Mouse (Mus musculus): ENCODE results near the gene Cspg4. TPM values are rescaled to one million over a fixed set of nuclear protein-coding genes. Genes with fewer than 3 reads are reported as not detected.

Cspg4 gene
- total and polyA plus RNA-seq, 2 experiments from 2014 or later, result 17.4 to 93.5 TPM

- no peak overlapping the region for H3K9ac ChIP-seq (replicated peaks; ENCODE audit: low read depth, low read length)
- no peaks in the 10 kb centered on the region for H3K36me3 ChIP-seq (replicated peaks; ENCODE audit: control insufficient read depth, insufficient read depth, low read length)
- peaks cover 20% of the 10 kb centered on the region for H3K27me3 ChIP-seq (ENCODE audit: control insufficient read depth, insufficient read depth, low read length)
- WGBS, result 45% methylated on average over 4 of the region's 4 CpGs
- no peak for DNase-seq (ENCODE audit: low spot score)
- H3K4me3 ChIP-seq (ENCODE audit: low read depth, low read length), result no peak overlapping the region
- TF ChIP-seq EP300 (IDR thresholded peaks at IDR 0.05; ENCODE audit: low read depth) (no peak), CTCF (IDR thresholded peaks at IDR 0.05; ENCODE audit: low read depth) (no peak)
- ATAC-seq (ENCODE audit: insufficient read depth, low read depth), result no peak
- no peak overlapping the region for H3K27ac ChIP-seq (ENCODE audit: low read depth)
- no peaks in the 10 kb centered on the region for H3K9me3 ChIP-seq (replicated peaks; ENCODE audit: control insufficient read depth, low read length)
- H3K4me1 ChIP-seq (ENCODE audit: control insufficient read depth, insufficient read depth), result peaks cover 23% of the 10 kb centered on the region
- no peak overlapping the region for H3K4me2 ChIP-seq (ENCODE audit: low read depth, low read length)
Observed at GRCm38 (mm10) chr9:56830162-56830561, 34.7 kb upstream of the Cspg4 start.

GRCm38 (mm10) chr9:56831904-56832303 lies 32.9 kb upstream of the Cspg4 start:
- DNase-seq (ENCODE audit: low spot score) (no peak), ATAC-seq (ENCODE audit: insufficient read depth, low read depth) (no peak)
- H3K4me2 ChIP-seq (ENCODE audit: low read depth, low read length), result no peak overlapping the region
- TF ChIP-seq EP300 (IDR thresholded peaks at IDR 0.05; ENCODE audit: low read depth) (no peak), CTCF (IDR thresholded peaks at IDR 0.05; ENCODE audit: low read depth) (no peak)
- no peak overlapping the region for H3K9ac ChIP-seq (replicated peaks; ENCODE audit: low read depth, low read length)
- H3K27me3 ChIP-seq (ENCODE audit: control insufficient read depth, insufficient read depth, low read length), result peaks cover 11% of the 10 kb centered on the region
- H3K4me1 ChIP-seq (ENCODE audit: control insufficient read depth, insufficient read depth), result peaks cover 30% of the 10 kb centered on the region
- 83% methylated on average over 3 of the region's 3 CpGs for WGBS
- no peak overlapping the region for H3K27ac ChIP-seq (ENCODE audit: low read depth)
- no peak overlapping the region for H3K4me3 ChIP-seq (ENCODE audit: low read depth, low read length)
- H3K36me3 ChIP-seq (replicated peaks; ENCODE audit: control insufficient read depth, insufficient read depth, low read length), result no peaks in the 10 kb centered on the region
- H3K9me3 ChIP-seq (replicated peaks; ENCODE audit: control insufficient read depth, low read length), result no peaks in the 10 kb centered on the region

GRCm38 (mm10) chr9:56832900-56833299 lies 31.9 kb upstream of the Cspg4 start:
- Histone ChIP-seq H3K9ac (replicated peaks; ENCODE audit: low read depth, low read length) (no peak overlapping the region), H3K36me3 (replicated peaks; ENCODE audit: control insufficient read depth, insufficient read depth, low read length) (no peaks in the 10 kb centered on the region), H3K27me3 (ENCODE audit: control insufficient read depth, insufficient read depth, low read length) (peaks cover 10% of the 10 kb centered on the region), H3K4me3 (ENCODE audit: low read depth, low read length) (no peak overlapping the region), H3K4me1 (ENCODE audit: control insufficient read depth, insufficient read depth) (peaks cover 30% of the 10 kb centered on the region), H3K9me3 (replicated peaks; ENCODE audit: control insufficient read depth, low read length) (no peaks in the 10 kb centered on the region), H3K27ac (ENCODE audit: low read depth) (no peak overlapping the region), H3K4me2 (ENCODE audit: low read depth, low read length) (no peak overlapping the region)
- DNase-seq (ENCODE audit: low spot score) (no peak), ATAC-seq (ENCODE audit: insufficient read depth, low read depth) (0 out of 2 replicates have a peak, but pooled peaks have one; percentile 27)
- TF ChIP-seq CTCF (IDR thresholded peaks at IDR 0.05; ENCODE audit: low read depth) (no peak), EP300 (IDR thresholded peaks at IDR 0.05; ENCODE audit: low read depth) (no peak)
- WGBS, result 6% methylated on average over 6 of the region's 6 CpGs

- Histone ChIP-seq H3K4me1 (ENCODE audit: control insufficient read depth, insufficient read depth) (peaks cover 33% of the 10 kb centered on the region), H3K27me3 (ENCODE audit: control insufficient read depth, insufficient read depth, low read length) (no peaks in the 10 kb centered on the region), H3K9ac (replicated peaks; ENCODE audit: low read depth, low read length) (no peak overlapping the region), H3K4me2 (ENCODE audit: low read depth, low read length) (no peak overlapping the region), H3K27ac (ENCODE audit: low read depth) (peak overlapping the region; percentile 33; the same call in 1 of the 2 replicates), H3K36me3 (replicated peaks; ENCODE audit: control insufficient read depth, insufficient read depth, low read length) (no peaks in the 10 kb centered on the region), H3K4me3 (ENCODE audit: low read depth, low read length) (no peak overlapping the region), H3K9me3 (replicated peaks; ENCODE audit: control insufficient read depth, low read length) (no peaks in the 10 kb centered on the region)
- WGBS, result 24% methylated on average over 5 of the region's 5 CpGs
- ATAC-seq (ENCODE audit: insufficient read depth, low read depth), result peak; percentile 40
- TF ChIP-seq EP300 (IDR thresholded peaks at IDR 0.05; ENCODE audit: low read depth) (no peak), CTCF (IDR thresholded peaks at IDR 0.05; ENCODE audit: low read depth) (no peak)
- peak; percentile 47 for DNase-seq (ENCODE audit: low spot score)
Observed at GRCm38 (mm10) chr9:56835152-56835551, 29.7 kb upstream of the Cspg4 start.

GRCm38 (mm10) chr9:56840721-56841120 lies 24.1 kb upstream of the Cspg4 start:
- peaks cover 6% of the 10 kb centered on the region; the same call in 1 of the 2 replicates for H3K27me3 ChIP-seq (ENCODE audit: control insufficient read depth, insufficient read depth, low read length)
- H3K4me3 ChIP-seq (ENCODE audit: low read depth, low read length), result no peak overlapping the region
- H3K36me3 ChIP-seq (replicated peaks; ENCODE audit: control insufficient read depth, insufficient read depth, low read length), result no peaks in the 10 kb centered on the region
- H3K9ac ChIP-seq (replicated peaks; ENCODE audit: low read depth, low read length), result no peak overlapping the region
- no peak for ATAC-seq (ENCODE audit: insufficient read depth, low read depth)
- peaks cover 7% of the 10 kb centered on the region for H3K4me1 ChIP-seq (ENCODE audit: control insufficient read depth, insufficient read depth)
- TF ChIP-seq EP300 (IDR thresholded peaks at IDR 0.05; ENCODE audit: low read depth), result no peak
- TF ChIP-seq CTCF (IDR thresholded peaks at IDR 0.05; ENCODE audit: low read depth), result no peak
- DNase-seq (ENCODE audit: low spot score), result no peak
- no peak overlapping the region for H3K4me2 ChIP-seq (ENCODE audit: low read depth, low read length)
- H3K9me3 ChIP-seq (replicated peaks; ENCODE audit: control insufficient read depth, low read length), result no peaks in the 10 kb centered on the region
- no peak overlapping the region for H3K27ac ChIP-seq (ENCODE audit: low read depth)
- WGBS, result 81% methylated on average over 5 of the region's 5 CpGs

GRCm38 (mm10) chr9:56841864-56842263 lies 23.0 kb upstream of the Cspg4 start:
- Histone ChIP-seq H3K4me3 (ENCODE audit: low read depth, low read length) (no peak overlapping the region), H3K36me3 (replicated peaks; ENCODE audit: control insufficient read depth, insufficient read depth, low read length) (no peaks in the 10 kb centered on the region), H3K4me2 (ENCODE audit: low read depth, low read length) (no peak overlapping the region), H3K27me3 (ENCODE audit: control insufficient read depth, insufficient read depth, low read length) (peaks cover 6% of the 10 kb centered on the region; the same call in 1 of the 2 replicates), H3K4me1 (ENCODE audit: control insufficient read depth, insufficient read depth) (0 out of 2 replicates have a peak, but pooled peaks cover 5% of the 10 kb centered on the region), H3K9ac (replicated peaks; ENCODE audit: low read depth, low read length) (no peak overlapping the region), H3K27ac (ENCODE audit: low read depth) (no peak overlapping the region), H3K9me3 (replicated peaks; ENCODE audit: control insufficient read depth, low read length) (no peaks in the 10 kb centered on the region)
- no peak for TF ChIP-seq CTCF (IDR thresholded peaks at IDR 0.05; ENCODE audit: low read depth)
- TF ChIP-seq EP300 (IDR thresholded peaks at IDR 0.05; ENCODE audit: low read depth), result no peak
- no peak for ATAC-seq (ENCODE audit: insufficient read depth, low read depth)
- DNase-seq (ENCODE audit: low spot score), result no peak
